Mouse (Mus musculus) MEL (cell line): Measurements from ENCODE around the gene Kif4. TPM values are rescaled to one million over a fixed set of nuclear protein-coding genes. Genes with fewer than 3 reads are reported as not detected.

Experiments used
- DNase-seq: peaks from one replicate; pipeline ENCODE4 v3.0.0; 2011; ENCODE audit warnings: low read depth, low spot score
- H3K27ac ChIP-seq: 2 replicates; pipeline ENCODE4 v1.5.1; 2012; ENCODE audit warnings: low read depth, mild to moderate bottlenecking, control low read depth, low read length, moderate library complexity; ENCODE audit not compliant: control insufficient read depth
- H3K27me3 ChIP-seq, 2 experiments: fragments of 150-350 bp in 1 of 2; sonication (generic) in 1 of 2; 2 replicates each; pipeline ENCODE4 v1.6.1; 2012; ENCODE audit warnings: low read length in 2 of 2, mild to moderate bottlenecking in 2 of 2, improper control_type of control experiment in 1 of 2, moderate library complexity in 1 of 2; ENCODE audit not compliant: insufficient read depth in 2 of 2, control insufficient read depth in 1 of 2
- H3K36me3 ChIP-seq, 2 experiments: 2 replicates each; pipeline ENCODE4 v1.6.1; 2012 to 2014; ENCODE audit warnings: low read length in 2 of 2, improper control_type of control experiment in 1 of 2, inconsistent platforms in 1 of 2, mild to moderate bottlenecking in 1 of 2; ENCODE audit not compliant: insufficient read depth in 2 of 2, control insufficient read depth in 1 of 2
- H3K4me1 ChIP-seq, 2 experiments: fragments of 150-350 bp in 1 of 2; sonication (generic) in 1 of 2; 2 replicates each; pipeline ENCODE4 v1.6.1; 2012; ENCODE audit warnings: low read length in 2 of 2, improper control_type of control experiment in 1 of 2, mild to moderate bottlenecking in 1 of 2; ENCODE audit not compliant: insufficient read depth in 2 of 2, control insufficient read depth in 1 of 2
- H3K4me3 ChIP-seq, 2 experiments: fragments of 150-350 bp in 1 of 2; sonication (generic) in 1 of 2; 2 replicates each; pipeline ENCODE4 v1.5.1; 2012; ENCODE audit warnings: low read depth in 2 of 2, low read length in 2 of 2, mild to moderate bottlenecking in 2 of 2, moderate library complexity in 2 of 2, control low read depth in 1 of 2, improper control_type of control experiment in 1 of 2; ENCODE audit not compliant: control insufficient read depth in 1 of 2, insufficient read depth in 1 of 2
- H3K79me2 ChIP-seq: 2 replicates; pipeline ENCODE4 v1.6.1; 2012; ENCODE audit warnings: mild to moderate bottlenecking, low read length, moderate library complexity; ENCODE audit not compliant: control insufficient read depth, poor library complexity, insufficient read depth
- H3K9ac ChIP-seq: 2 replicates; pipeline ENCODE4 v1.6.1; 2012; ENCODE audit warnings: low read depth, mild to moderate bottlenecking, control low read depth, low read length, moderate library complexity; ENCODE audit not compliant: control insufficient read depth, poor library complexity, severe bottlenecking
- H3K9me3 ChIP-seq: fragments of 150-350 bp; sonication (generic); replicated peaks from 2 replicates; pipeline ENCODE4 v1.6.1; 2012; ENCODE audit warnings: mild to moderate bottlenecking, low read length, improper control_type of control experiment, moderate library complexity; ENCODE audit not compliant: insufficient read depth
- BHLHE40 ChIP-seq: IDR thresholded peaks from 2 replicates; pipeline ENCODE4 v1.6.1; 2012; ENCODE audit warnings: low read depth, mild to moderate bottlenecking, inconsistent platforms, low read length, improper control_type of control experiment, borderline replicate concordance
- CHD1 ChIP-seq: IDR thresholded peaks from 2 replicates; pipeline ENCODE4 v1.6.1; 2012; ENCODE audit warnings: low read depth, mild to moderate bottlenecking, inconsistent platforms, low read length, improper control_type of control experiment
- CHD2 ChIP-seq: IDR thresholded peaks from 2 replicates; pipeline ENCODE4 v1.6.1; 2011; ENCODE audit warnings: low read length, improper control_type of control experiment
- CTCF ChIP-seq, 3 experiments: IDR thresholded peaks in 2 of 3; conservative IDR thresholded peaks in 1 of 3; 2 replicates each; pipeline ENCODE4 v1.5.1; 2011 to 2012; ENCODE audit warnings: low read length in 3 of 3, low read depth in 2 of 3, mild to moderate bottlenecking in 2 of 3, improper control_type of control experiment in 1 of 3, inconsistent platforms in 1 of 3, mixed read lengths in 1 of 3, moderate library complexity in 1 of 3; ENCODE audit not compliant: control insufficient read depth in 1 of 3, insufficient read depth in 1 of 3, poor library complexity in 1 of 3, severe bottlenecking in 1 of 3
- E2F4 ChIP-seq: IDR thresholded peaks from 2 replicates; pipeline ENCODE4 v1.6.1; 2011; ENCODE audit warnings: low read depth, low read length, improper control_type of control experiment, borderline replicate concordance
- ELF1 ChIP-seq: IDR thresholded peaks from 2 replicates; pipeline ENCODE4 v1.6.1; 2014; ENCODE audit warnings: low read depth, mild to moderate bottlenecking, inconsistent platforms, low read length, improper control_type of control experiment, moderate library complexity
- EP300 ChIP-seq, 2 experiments: IDR thresholded peaks; 2 replicates each; pipeline ENCODE4 v1.6.1; 2011; ENCODE audit warnings: improper control_type of control experiment in 2 of 2, low read length in 2 of 2, low read depth in 1 of 2, mild to moderate bottlenecking in 1 of 2
- GABPA ChIP-seq: IDR thresholded peaks from 2 replicates; pipeline ENCODE4 v1.6.1; 2012; ENCODE audit warnings: low read depth, mild to moderate bottlenecking, inconsistent platforms, low read length, improper control_type of control experiment, moderate library complexity
- GATA1 ChIP-seq: IDR thresholded peaks from 2 replicates; pipeline ENCODE4 v1.6.1; 2011; ENCODE audit warnings: low read depth, low read length, improper control_type of control experiment
- HCFC1 ChIP-seq: IDR thresholded peaks from 2 replicates; pipeline ENCODE4 v1.6.1; 2012; ENCODE audit warnings: low read depth, mild to moderate bottlenecking, inconsistent platforms, low read length, improper control_type of control experiment, moderate library complexity
- JUND ChIP-seq: IDR thresholded peaks from 2 replicates; pipeline ENCODE4 v1.6.1; 2011; ENCODE audit warnings: low read depth, mild to moderate bottlenecking, improper control_type of control experiment, low read length
- KAT2A ChIP-seq: conservative IDR thresholded peaks from 2 replicates; pipeline ENCODE4 v1.6.1; 2012; ENCODE audit warnings: low read depth, low read length, improper control_type of control experiment, inconsistent platforms
- MAFK ChIP-seq: IDR thresholded peaks from 2 replicates; pipeline ENCODE4 v1.6.1; 2011; ENCODE audit warnings: low read depth, mild to moderate bottlenecking, low read length, improper control_type of control experiment, borderline replicate concordance
- MAZ ChIP-seq: IDR thresholded peaks from 2 replicates; pipeline ENCODE4 v1.6.1; 2012; ENCODE audit warnings: low read depth, mild to moderate bottlenecking, inconsistent platforms, low read length, improper control_type of control experiment
- MEF2A ChIP-seq: IDR thresholded peaks from 2 replicates; pipeline ENCODE4 v1.6.1; 2014; ENCODE audit warnings: low read depth, mild to moderate bottlenecking, inconsistent platforms, low read length, improper control_type of control experiment; ENCODE audit not compliant: poor library complexity, insufficient replicate concordance, severe bottlenecking; ENCODE audit errors: extremely low read depth
- MXI1 ChIP-seq: IDR thresholded peaks from 2 replicates; pipeline ENCODE4 v1.6.1; 2011; ENCODE audit warnings: mild to moderate bottlenecking, low read depth, low read length, improper control_type of control experiment
- MYC ChIP-seq: IDR thresholded peaks from 2 replicates; pipeline ENCODE4 v1.6.1; 2011; ENCODE audit warnings: low read depth, mild to moderate bottlenecking, low read length, improper control_type of control experiment, moderate library complexity
- NELFE ChIP-seq: IDR thresholded peaks from 2 replicates; pipeline ENCODE4 v1.6.1; 2011; ENCODE audit warnings: low read depth, low read length, improper control_type of control experiment
- POLR2A ChIP-seq, 2 experiments: IDR thresholded peaks; 2 replicates each; pipeline ENCODE4 v1.6.1; 2011 to 2012; ENCODE audit warnings: low read length in 2 of 2, mild to moderate bottlenecking in 2 of 2, control low read depth in 1 of 2, improper control_type of control experiment in 1 of 2, low read depth in 1 of 2, moderate library complexity in 1 of 2; ENCODE audit not compliant: control insufficient read depth in 1 of 2, insufficient read depth in 1 of 2, poor library complexity in 1 of 2
- POLR2AphosphoS2 ChIP-seq: IDR thresholded peaks from 2 replicates; pipeline ENCODE4 v1.6.1; 2011; ENCODE audit warnings: low read length, improper control_type of control experiment
- POLR2AphosphoS5 ChIP-seq: IDR thresholded peaks from 2 replicates; pipeline ENCODE4 v1.6.1; 2012; ENCODE audit warnings: low read depth, borderline replicate concordance, mild to moderate bottlenecking, inconsistent platforms, low read length, moderate library complexity, mixed read lengths
- RCOR1 ChIP-seq: IDR thresholded peaks from 2 replicates; pipeline ENCODE4 v1.6.1; 2012; ENCODE audit warnings: low read depth, mild to moderate bottlenecking, inconsistent platforms, low read length, improper control_type of control experiment
- SIN3A ChIP-seq: IDR thresholded peaks from 2 replicates; pipeline ENCODE4 v1.6.1; 2012; ENCODE audit warnings: low read length, improper control_type of control experiment, inconsistent platforms
- SMC3 ChIP-seq: IDR thresholded peaks from 2 replicates; pipeline ENCODE4 v1.6.1; 2011; ENCODE audit warnings: low read depth, low read length, improper control_type of control experiment
- TAL1 ChIP-seq: IDR thresholded peaks from 2 replicates; pipeline ENCODE4 v1.6.1; 2012; ENCODE audit warnings: mild to moderate bottlenecking, inconsistent platforms, low read length, moderate library complexity, mixed read lengths
- TBP ChIP-seq: IDR thresholded peaks from 2 replicates; pipeline ENCODE4 v1.8.0; 2011; ENCODE audit warnings: low read depth, low read length, improper control_type of control experiment
- TCF12 ChIP-seq: IDR thresholded peaks from 2 replicates; pipeline ENCODE4 v1.6.1; 2014; ENCODE audit warnings: low read depth, mild to moderate bottlenecking, inconsistent platforms, low read length, improper control_type of control experiment, moderate library complexity
- UBTF ChIP-seq: IDR thresholded peaks from 2 replicates; pipeline ENCODE4 v1.6.1; 2012; ENCODE audit warnings: low read depth, mild to moderate bottlenecking, inconsistent platforms, low read length, improper control_type of control experiment, moderate library complexity, borderline replicate concordance; ENCODE audit not compliant: insufficient read depth
- USF1 ChIP-seq: IDR thresholded peaks from 2 replicates; pipeline ENCODE4 v1.6.1; 2014; ENCODE audit warnings: low read depth, mild to moderate bottlenecking, inconsistent platforms, low read length, improper control_type of control experiment, moderate library complexity
- USF2 ChIP-seq, 2 experiments: IDR thresholded peaks; 2 replicates each; pipeline ENCODE4 v1.6.1; 2011 to 2012; ENCODE audit warnings: improper control_type of control experiment in 2 of 2, low read length in 2 of 2, borderline replicate concordance in 1 of 2, inconsistent platforms in 1 of 2, low read depth in 1 of 2, mild to moderate bottlenecking in 1 of 2; ENCODE audit not compliant: insufficient read depth in 1 of 2
- ZC3H11A ChIP-seq: IDR thresholded peaks from 2 replicates; pipeline ENCODE4 v1.6.1; 2012; ENCODE audit warnings: low read depth, mild to moderate bottlenecking, inconsistent platforms, low read length, improper control_type of control experiment
- ZNF384 ChIP-seq: IDR thresholded peaks from 2 replicates; pipeline ENCODE4 v1.6.1; 2012; ENCODE audit warnings: low read depth, mild to moderate bottlenecking, inconsistent platforms, low read length, improper control_type of control experiment
- polyA plus RNA-seq, 2 experiments: library from polyadenylated mRNA; stranded (reverse) in 1 of 2; unstranded in 1 of 2; fragments of >175 nt in 1 of 2; fragments of >200 nt in 1 of 2; gene quantifications; 2 replicates each; pipeline versions ENCODE4 v1.2.1 to v1.2.4; 2012; ENCODE audit warnings: low replicate concordance in 2 of 2, low read depth in 1 of 2; ENCODE audit not compliant: insufficient read length in 2 of 2, insufficient read depth in 1 of 2, missing spikeins in 1 of 2
- total RNA-seq: library from RNA; depleted of rRNA; stranded (reverse); fragments of 300-350 nt; gene quantifications from 2 replicates; pipeline ENCODE4 v1.2.3, GENCODE M21; 2012

Kif4 gene
- total and polyA plus RNA-seq, 3 experiments: 30.2 to 153 (median 35.2) TPM

GRCm38 (mm10) chrX:100638477-100638876 lies 12.9 kb downstream of the Kif4 start:
- Histone ChIP-seq H3K9ac (no peak overlapping the region), H3K79me2 (no peaks in the 10 kb centered on the region), H3K36me3 (peaks cover 2 to 13% of the 10 kb centered on the region in 2 experiments), H3K9me3 (no peaks in the 10 kb centered on the region), H3K27ac (no peak overlapping the region), H3K4me3 (no peak overlapping the region), H3K27me3 (no peaks in the 10 kb centered on the region), H3K4me1 (peaks cover 4 to 10% of the 10 kb centered on the region in 2 experiments; a peak in 3 of 4 replicates)
- peak; percentile 36 for DNase-seq
- TF ChIP-seq ZC3H11A: no peak
- TF ChIP-seq NELFE: no peak
- TF ChIP-seq SIN3A: no peak
- TF ChIP-seq KAT2A: no peak
- no peak for TF ChIP-seq POLR2AphosphoS2
- TF ChIP-seq ZNF384: no peak
- peak; percentile 56; the same call in 1 of the 2 replicates for TF ChIP-seq TCF12
- TF ChIP-seq POLR2AphosphoS5: no peak
- no peak for TF ChIP-seq MAZ
- no peak for TF ChIP-seq MXI1
- peak; percentile 26 for TF ChIP-seq TAL1
- no peak for TF ChIP-seq E2F4
- no peak for TF ChIP-seq BHLHE40
- TF ChIP-seq TBP: no peak
- TF ChIP-seq RCOR1: no peak
- no peak for TF ChIP-seq MAFK
- no peak for TF ChIP-seq JUND
- TF ChIP-seq POLR2A (IDR thresholded peaks at IDR 0.05; ENCODE audit: control insufficient read depth in 1 of 2, insufficient read depth in 1 of 2, low read depth in 1 of 2, low read length in 2 of 2, poor library complexity in 1 of 2): no peak
- TF ChIP-seq GATA1: peak; percentile 60
- TF ChIP-seq GABPA: no peak
- no peak for TF ChIP-seq SMC3
- TF ChIP-seq USF2 (IDR thresholded peaks at IDR 0.05; ENCODE audit: borderline replicate concordance in 1 of 2, insufficient read depth in 1 of 2, low read depth in 1 of 2, low read length in 2 of 2): no peak
- TF ChIP-seq MEF2A: no peak
- TF ChIP-seq CHD2: no peak
- no peak for TF ChIP-seq CHD1
- TF ChIP-seq UBTF: no peak
- no peak for TF ChIP-seq CTCF (IDR thresholded peaks at IDR 0.05 in 2 of 3, conservative IDR thresholded peaks at IDR 0.05 in 1 of 3; ENCODE audit: control insufficient read depth in 1 of 3, insufficient read depth in 1 of 3, low read depth in 2 of 3, low read length in 3 of 3, poor library complexity in 1 of 3, severe bottlenecking in 1 of 3)
- peak; percentile 7 to 38; a peak in 2 of 4 replicates for TF ChIP-seq EP300 (IDR thresholded peaks at IDR 0.05; ENCODE audit: low read depth in 1 of 2, low read length in 2 of 2)
- TF ChIP-seq HCFC1: no peak
- TF ChIP-seq MYC: no peak
- TF ChIP-seq USF1: no peak
- TF ChIP-seq ELF1: no peak
